In the genomic region with DNA sequence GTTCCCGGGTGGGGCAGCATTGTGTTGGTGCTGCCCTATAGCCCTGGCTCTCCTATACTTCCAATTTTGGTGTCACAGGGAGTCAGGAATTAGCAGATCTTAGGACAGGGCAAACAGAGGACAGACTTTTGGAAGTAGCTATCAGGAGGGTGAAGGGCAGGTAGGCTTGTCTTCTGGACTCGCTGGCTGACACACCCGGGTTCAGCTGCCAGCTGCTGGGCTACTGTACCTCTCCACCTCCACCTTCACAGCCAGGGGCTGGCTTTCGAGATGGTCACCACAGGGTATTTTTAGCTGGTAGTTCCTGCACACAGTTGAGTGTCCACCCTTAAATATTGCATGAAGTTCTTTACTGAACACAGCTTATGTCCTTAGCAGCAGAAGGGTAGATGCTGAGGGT, we compare ENCODE assay signal across 24 mouse cellular contexts.
"Had no signal": no experiment of that assay in that cellular context is flagged by ENCODE, and none has a peak within 500 bp of the region (broad histone marks: within the 10 kb centered on the region; RNA-seq: fewer than 3 reads in every experiment).

No protein-coding gene starts in this region.

- ATAC-seq: hindbrain, embryonic 16.5 days; inflammation-experienced regulatory T-cells, adult 6 months; intestine, embryonic 15.5 days; intestine, postnatal 0 days; liver, embryonic 12.5 days had no signal

- H3K4me2 ChIP-seq: heart, embryonic 12.5 days; hindbrain, embryonic 12.5 days; hindbrain, embryonic 14.5 days; intestine, embryonic 15.5 days; limb, embryonic 12.5 days; liver, embryonic 12.5 days had no signal

- H3K27ac ChIP-seq: heart, adult 2 months; hindbrain, embryonic 10.5 days; hindbrain, embryonic 12.5 days; hindbrain, embryonic 14.5 days; intestine, embryonic 15.5 days; layer of hippocampus, adult 2 months; left cerebral cortex, adult 2 months; limb, embryonic 10.5 days; limb, embryonic 12.5 days; liver, embryonic 12.5 days had no signal

- DNase-seq: gastrocnemius, postnatal 10 days; gastrocnemius, postnatal 25 days; heart, postnatal 10 days; heart, postnatal 4 days; kidney, adult 18-20 months; kidney, adult 8-10 months; kidney, postnatal 10 days; kidney, postnatal 25 days; kidney, postnatal 4 days; liver had no signal

- H3K9ac ChIP-seq: heart, embryonic 12.5 days; hindbrain, embryonic 12.5 days; hindbrain, embryonic 14.5 days; intestine, embryonic 15.5 days; limb, embryonic 12.5 days; liver, embryonic 12.5 days had no signal

- H3K4me3 ChIP-seq: heart, adult 2 months; heart, embryonic 12.5 days; hindbrain, embryonic 10.5 days; hindbrain, embryonic 12.5 days; intestine, embryonic 15.5 days; layer of hippocampus, adult 2 months; left cerebral cortex, adult 2 months; limb, embryonic 10.5 days; limb, embryonic 12.5 days; liver, embryonic 12.5 days had no signal

- H3K9me3 ChIP-seq: heart, embryonic 12.5 days; hindbrain, embryonic 10.5 days; hindbrain, embryonic 12.5 days; intestine, embryonic 15.5 days; limb, embryonic 10.5 days; limb, embryonic 12.5 days; liver, embryonic 12.5 days had no signal

- H3K27me3 ChIP-seq: heart, embryonic 12.5 days; hindbrain, embryonic 12.5 days; intestine, embryonic 15.5 days; limb, embryonic 12.5 days; liver, embryonic 12.5 days had no signal
